Comparison of ENCODE assay signal across 8 mouse cellular contexts in the genomic region with DNA sequence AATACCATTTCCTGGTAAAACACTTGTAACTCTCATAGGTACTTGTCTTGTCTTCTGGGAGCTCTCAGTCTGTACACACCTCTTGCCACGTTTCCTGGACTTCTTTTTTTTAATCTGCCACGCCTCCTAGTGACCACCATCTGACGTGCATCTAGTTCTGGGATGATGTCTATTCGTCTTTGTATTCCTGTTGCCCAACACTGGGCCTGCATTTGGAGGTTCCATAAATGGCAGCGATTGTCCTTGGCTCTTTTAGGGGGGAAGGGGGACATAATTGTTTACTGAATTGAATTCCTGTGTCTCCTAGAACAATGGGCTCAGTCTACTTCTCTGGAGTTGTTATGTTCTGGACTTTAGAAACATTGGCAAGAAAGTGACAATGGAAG. TPM values are rescaled to one million over a fixed set of nuclear protein-coding genes. Genes with fewer than 3 reads are reported as not detected.
DNase-seq lines count a peak whose midpoint lies in the region; ATAC-seq and TF ChIP-seq lines count a peak whose summit lies in the region.

No protein-coding gene starts in this region.

- peak overlapping the region; percentile 58 for H3K27ac ChIP-seq in MEL (ENCODE audit: control insufficient read depth, low read depth, low read length)
- peak overlapping the region; percentile 60 to 75 for H3K27ac ChIP-seq in heart, embryonic 14.5 days (replicated peaks in 1 of 2; ENCODE audit: control insufficient read depth in 1 of 2, insufficient read depth in 1 of 2, low read depth in 2 of 2, low read length in 2 of 2)
- peak overlapping the region; percentile 88 for H3K27ac ChIP-seq in stomach, postnatal 0 days (replicated peaks)

- WGBS in heart, embryonic 14.5 days, result 3% methylated on average over 5 of the region's 5 CpGs
- WGBS in stomach, postnatal 0 days, result 2% methylated on average over 5 of the region's 5 CpGs

- H3K4me2 ChIP-seq in heart, embryonic 14.5 days (ENCODE audit: low read length), result peak overlapping the region; percentile 85
- H3K4me2 ChIP-seq in stomach, postnatal 0 days (replicated peaks; ENCODE audit: low read depth), result peak overlapping the region; percentile 87

- peaks cover 41% of the 10 kb centered on the region for H3K79me2 ChIP-seq in MEL (ENCODE audit: control insufficient read depth, insufficient read depth, low read length, poor library complexity)

- peaks cover 4 to 16% of the 10 kb centered on the region in 2 experiments for H3K36me3 ChIP-seq in MEL (ENCODE audit: control insufficient read depth in 1 of 2, insufficient read depth in 2 of 2, low read length in 2 of 2)
- H3K36me3 ChIP-seq in heart, embryonic 14.5 days (ENCODE audit: control insufficient read depth, insufficient read depth, low read length), result peaks cover 63% of the 10 kb centered on the region
- H3K36me3 ChIP-seq in stomach, postnatal 0 days (ENCODE audit: control insufficient read depth, insufficient read depth, low read length), result peaks cover 10% of the 10 kb centered on the region

- peak; percentile 11 for TF ChIP-seq RAD21 in MEL (IDR thresholded peaks at IDR 0.05; ENCODE audit: low read depth, low read length)

- no peak for ATAC-seq in heart, embryonic 14.5 days (ENCODE audit: insufficient number of reproducible peaks, insufficient read depth, low FRiP score, low read depth)
- peak; percentile 72 for ATAC-seq in megakaryocyte progenitor cell, adult 5-6 weeks (replicated peaks; ENCODE audit: poor library complexity)
- ATAC-seq in stomach, postnatal 0 days (ENCODE audit: low FRiP score, low TSS enrichment), result peak; percentile 47

- no peak for TF ChIP-seq EP300 in MEL (IDR thresholded peaks at IDR 0.05; ENCODE audit: low read depth in 1 of 2, low read length in 2 of 2)
- TF ChIP-seq EP300 in stomach, postnatal 0 days (optimal IDR thresholded peaks at IDR 0.05), result no peak

- TF ChIP-seq CTCF in MEL (IDR thresholded peaks at IDR 0.05 in 2 of 3, conservative IDR thresholded peaks at IDR 0.05 in 1 of 3; ENCODE audit: control insufficient read depth in 1 of 3, insufficient read depth in 1 of 3, low read depth in 2 of 3, low read length in 3 of 3, poor library complexity in 1 of 3, severe bottlenecking in 1 of 3), result peak in 2 of 3 experiments; percentile 17 to 44; a peak in 3 of 6 replicates
- peak; percentile 65 for TF ChIP-seq CTCF in stomach, postnatal 0 days (IDR thresholded peaks at IDR 0.05; ENCODE audit: low read depth)

- no peaks in the 10 kb centered on the region for H3K9me3 ChIP-seq in MEL (replicated peaks; ENCODE audit: insufficient read depth, low read length)
- no peaks in the 10 kb centered on the region for H3K9me3 ChIP-seq in heart, embryonic 14.5 days (ENCODE audit: control insufficient read depth, low read length)
- no peaks in the 10 kb centered on the region for H3K9me3 ChIP-seq in stomach, postnatal 0 days (ENCODE audit: control insufficient read depth, low read length)

- peaks cover 0 to 11% of the 10 kb centered on the region in 2 experiments; a peak in 2 of 4 replicates for H3K4me1 ChIP-seq in MEL (ENCODE audit: control insufficient read depth in 1 of 2, insufficient read depth in 2 of 2, low read length in 2 of 2)
- H3K4me1 ChIP-seq in heart, embryonic 14.5 days (ENCODE audit: control insufficient read depth in 2 of 2, insufficient read depth in 2 of 2, low read length in 2 of 2), result peaks cover 0 to 12% of the 10 kb centered on the region in 2 experiments; a peak in 2 of 4 replicates
- no peaks in the 10 kb centered on the region for H3K4me1 ChIP-seq in stomach, postnatal 0 days (replicated peaks; ENCODE audit: control insufficient read depth, insufficient read depth)

- peak; percentile 33 to 58 for DNase-seq in frontal cortex, adult 2 months (ENCODE audit: extremely low spot score in 1 of 2, low spot score in 1 of 2)
- DNase-seq in frontal cortex, postnatal 10 days (ENCODE audit: low spot score in 2 of 2), result no peak
- peak; percentile 69 for DNase-seq in MEL (ENCODE audit: low read depth, low spot score)
- peak; percentile 74 for DNase-seq in embryo, embryonic 10.5 days (ENCODE audit: low spot score)
- DNase-seq in layer of hippocampus, adult 8-10 months (ENCODE audit: low spot score in 2 of 2), result peak; percentile 61 to 78
- DNase-seq in stomach, postnatal 0 days (ENCODE audit: low spot score), result peak; percentile 48

- H3K27me3 ChIP-seq in MEL (ENCODE audit: control insufficient read depth in 1 of 2, insufficient read depth in 2 of 2, low read length in 2 of 2), result no peaks in the 10 kb centered on the region
- H3K27me3 ChIP-seq in heart, embryonic 14.5 days (ENCODE audit: control insufficient read depth, insufficient read depth, low read length), result no peaks in the 10 kb centered on the region
- no peaks in the 10 kb centered on the region for H3K27me3 ChIP-seq in stomach, postnatal 0 days (ENCODE audit: control insufficient read depth, insufficient read depth, low read length)

- peak overlapping the region; percentile 90 for H3K9ac ChIP-seq in MEL (ENCODE audit: control insufficient read depth, low read depth, low read length, poor library complexity, severe bottlenecking)
- H3K9ac ChIP-seq in heart, embryonic 14.5 days (ENCODE audit: low read length), result peak overlapping the region; percentile 95
- H3K9ac ChIP-seq in stomach, postnatal 0 days (ENCODE audit: low read length), result peak overlapping the region; percentile 85

- peak overlapping the region; percentile 79 to 95 for H3K4me3 ChIP-seq in MEL (ENCODE audit: control insufficient read depth in 1 of 2, insufficient read depth in 1 of 2, low read depth in 2 of 2, low read length in 2 of 2)
- H3K4me3 ChIP-seq in heart, embryonic 14.5 days (ENCODE audit: control insufficient read depth in 1 of 2, insufficient read depth in 1 of 2, low read depth in 1 of 2, low read length in 2 of 2), result peak overlapping the region; percentile 72 to 92; a peak in 3 of 4 replicates
- peak overlapping the region; percentile 84 for H3K4me3 ChIP-seq in stomach, postnatal 0 days (ENCODE audit: low read depth, low read length)

- no peak; a peak in 1 of 4 replicates for TF ChIP-seq POLR2A in MEL (IDR thresholded peaks at IDR 0.05; ENCODE audit: control insufficient read depth in 1 of 2, insufficient read depth in 1 of 2, low read depth in 1 of 2, low read length in 2 of 2, poor library complexity in 1 of 2)

TF ChIP-seq in MEL, 35 proteins besides CTCF, POLR2A, EP300 and RAD21 (continues in another document):
- TF ChIP-seq TBP (IDR thresholded peaks at IDR 0.05; ENCODE audit: low read depth, low read length), result no peak
- no peak for TF ChIP-seq KAT2A (conservative IDR thresholded peaks at IDR 0.05; ENCODE audit: low read depth, low read length)
- no peak for TF ChIP-seq HCFC1 (IDR thresholded peaks at IDR 0.05; ENCODE audit: low read depth, low read length)
- TF ChIP-seq MYC (IDR thresholded peaks at IDR 0.05; ENCODE audit: low read depth, low read length), result peak; percentile 78; the same call in 1 of the 2 replicates
- no peak for TF ChIP-seq MYB (IDR thresholded peaks at IDR 0.05; ENCODE audit: low read depth, low read length)
- TF ChIP-seq MXI1 (IDR thresholded peaks at IDR 0.05; ENCODE audit: low read depth, low read length), result peak; percentile 93
- TF ChIP-seq CHD1 (IDR thresholded peaks at IDR 0.05; ENCODE audit: low read depth, low read length), result no peak

RNA-seq across cellular contexts. Expression of gene Fen1, which starts 0.6 kb away (rescaled TPM):
- 11.2 and 13.9 TPM in 2 replicates for polyA plus RNA-seq in frontal cortex, adult 2 months (2012; rRNA removed)
- total RNA-seq in MEL (2012; rRNA removed), result 160 and 189 TPM in 2 replicates
- 100 to 1,000 TPM in 1 of 2 experiments, not detected in 1; 145 TPM for polyA plus RNA-seq in MEL (2012; ENCODE audit: insufficient read depth in 1 of 2, insufficient read length in 2 of 2, low read depth in 1 of 2, low replicate concordance in 2 of 2, missing spikeins in 1 of 2)
- polyA plus RNA-seq in heart, embryonic 14.5 days (2014; fragmentation: Nextera tagmentation; extraction: Ambion mirVana), result 36.7 and 37.6 TPM in 2 replicates
- 10 to 100 TPM in 2 of 4 experiments, 1 to 10 TPM in 2; 8.9 to 12.2 (median 9.9) TPM for total RNA-seq in layer of hippocampus, adult 8-10 months (2022)
- 56.9 and 61.1 TPM in 2 replicates for total RNA-seq in megakaryocyte progenitor cell, adult 5-6 weeks (2015)
- total RNA-seq in megakaryocyte progenitor cell, adult 5-6 weeks (2017), result 125 and 135 TPM in 2 replicates
- 27.8 and 29.2 TPM in 2 replicates for polyA plus RNA-seq in stomach, postnatal 0 days (2015; fragmentation: Nextera tagmentation; extraction: Ambion mirVana)

RNA-seq across cellular contexts. Expression of gene Tmem258, which starts 0.8 kb away (rescaled TPM):
- polyA plus RNA-seq in frontal cortex, adult 2 months (2012; rRNA removed), result 53.8 and 63.9 TPM in 2 replicates
- total RNA-seq in MEL (2012; rRNA removed), result 322 and 354 TPM in 2 replicates
- 100 to 1,000 TPM in 1 of 2 experiments, not detected in 1; 337 TPM for polyA plus RNA-seq in MEL (2012; ENCODE audit: insufficient read depth in 1 of 2, insufficient read length in 2 of 2, low read depth in 1 of 2, low replicate concordance in 2 of 2, missing spikeins in 1 of 2)
- polyA plus RNA-seq in heart, embryonic 14.5 days (2014; fragmentation: Nextera tagmentation; extraction: Ambion mirVana), result 458 and 491 TPM in 2 replicates
- total RNA-seq in layer of hippocampus, adult 8-10 months (2022), result 10 to 100 TPM; 73.3 to 92.9 (median 81.3) TPM
- 308 and 313 TPM in 2 replicates for total RNA-seq in megakaryocyte progenitor cell, adult 5-6 weeks (2015)
- 149 and 204 TPM in 2 replicates for total RNA-seq in megakaryocyte progenitor cell, adult 5-6 weeks (2017)
- 330 and 370 TPM in 2 replicates for polyA plus RNA-seq in stomach, postnatal 0 days (2015; fragmentation: Nextera tagmentation; extraction: Ambion mirVana)

RNA-seq across cellular contexts. Expression of gene Fads1, which starts 21.9 kb away (rescaled TPM):
- polyA plus RNA-seq in frontal cortex, adult 2 months (2012; rRNA removed), result 200 and 219 TPM in 2 replicates
- total RNA-seq in MEL (2012; rRNA removed), result 36.7 and 38.1 TPM in 2 replicates
- polyA plus RNA-seq in MEL (2012; ENCODE audit: insufficient read depth in 1 of 2, insufficient read length in 2 of 2, low read depth in 1 of 2, low replicate concordance in 2 of 2, missing spikeins in 1 of 2), result 10 to 100 TPM in 1 of 2 experiments, not detected in 1; 69.7 TPM
- 39.8 and 44.2 TPM in 2 replicates for polyA plus RNA-seq in heart, embryonic 14.5 days (2014; fragmentation: Nextera tagmentation; extraction: Ambion mirVana)
- total RNA-seq in layer of hippocampus, adult 8-10 months (2022), result 100 to 1,000 TPM; 188 to 213 (median 199) TPM
- total RNA-seq in megakaryocyte progenitor cell, adult 5-6 weeks (2015), result 14.9 and 22.2 TPM in 2 replicates
- total RNA-seq in megakaryocyte progenitor cell, adult 5-6 weeks (2017), result 9.4 and 10.0 TPM in 2 replicates
- polyA plus RNA-seq in stomach, postnatal 0 days (2015; fragmentation: Nextera tagmentation; extraction: Ambion mirVana), result 36.3 TPM in 2 replicates

RNA-seq across cellular contexts. Expression of gene Myrf, which starts 35.9 kb away (rescaled TPM):
- 13.4 and 14.4 TPM in 2 replicates for polyA plus RNA-seq in frontal cortex, adult 2 months (2012; rRNA removed)
- 0.20 and 0.23 TPM in 2 replicates for total RNA-seq in MEL (2012; rRNA removed)
- polyA plus RNA-seq in MEL (2012; ENCODE audit: insufficient read depth in 1 of 2, insufficient read length in 2 of 2, low read depth in 1 of 2, low replicate concordance in 2 of 2, missing spikeins in 1 of 2), result 1 to 10 TPM in 1 of 2 experiments, not detected in 1; 2.7 TPM
- 7.8 and 10.8 TPM in 2 replicates for polyA plus RNA-seq in heart, embryonic 14.5 days (2014; fragmentation: Nextera tagmentation; extraction: Ambion mirVana)
- total RNA-seq in layer of hippocampus, adult 8-10 months (2022), result 10 to 100 TPM; 31.6 to 37.2 (median 36.7) TPM
- not detected in 2 replicates for total RNA-seq in megakaryocyte progenitor cell, adult 5-6 weeks (2015)
- not detected in 2 replicates for total RNA-seq in megakaryocyte progenitor cell, adult 5-6 weeks (2017)
- 9.6 and 10.7 TPM in 2 replicates for polyA plus RNA-seq in stomach, postnatal 0 days (2015; fragmentation: Nextera tagmentation; extraction: Ambion mirVana)

Comparison
In these comparisons a context has a peak if more than half of its experiments do, and no peak if none do; other contexts are left out.
1. DNase-seq: peak in frontal cortex, adult 2 months (2 of 2), MEL (single experiment), embryo, embryonic 10.5 days (single experiment), layer of hippocampus, adult 8-10 months (2 of 2) and stomach, postnatal 0 days (single experiment); none in frontal cortex, postnatal 10 days (0 of 2).
2. Peak in every context shown above with its lines, with median percentiles within 50 percentile points of each other: H3K27ac ChIP-seq, H3K4me3 ChIP-seq and H3K9ac ChIP-seq.